Mouse (Mus musculus): Measurements from ENCODE around the gene 5330417H12Rik. TPM values are rescaled to one million over a fixed set of nuclear protein-coding genes. Genes with fewer than 3 reads are reported as not detected.

5330417H12Rik gene
- polyA plus RNA-seq, 1 experiment from 2014 or later, result not detected

GRCm38 (mm10) chr7:107574276-107574675 lies 50.7 kb downstream of the 5330417H12Rik start:
- no peak overlapping the region for H3K4me3 ChIP-seq (ENCODE audit: low read length)
- H3K36me3 ChIP-seq (ENCODE audit: insufficient read depth, low read length), result peaks cover 26% of the 10 kb centered on the region
- H3K4me1 ChIP-seq (ENCODE audit: insufficient read depth, low read length), result peaks cover 3% of the 10 kb centered on the region; the same call in 1 of the 2 replicates
- no peak overlapping the region for H3K27ac ChIP-seq (ENCODE audit: low read length)
- H3K4me2 ChIP-seq (replicated peaks; ENCODE audit: low read depth, low read length), result no peak overlapping the region
- H3K27me3 ChIP-seq (ENCODE audit: insufficient read depth, low read length), result no peaks in the 10 kb centered on the region
- ATAC-seq (ENCODE audit: low FRiP score, low TSS enrichment), result no peak
- no peak overlapping the region for H3K9ac ChIP-seq (replicated peaks; ENCODE audit: low read length)
- WGBS, result 65% methylated on average over 3 of the region's 3 CpGs
- peaks cover 4% of the 10 kb centered on the region; the same call in 1 of the 2 replicates for H3K9me3 ChIP-seq (ENCODE audit: low read length)

Other genes starting within 250 kb of the 5330417H12Rik start
- gene Olfml1, start 57.7 kb downstream of the 5330417H12Rik start, polyA plus RNA-seq (2015; fragmentation: Nextera tagmentation; extraction: Ambion mirVana), result 24.3 and 26.4 TPM in 2 replicates
- 6.4 and 7.1 TPM in 2 replicates for gene Ppfibp2, start 30.0 kb downstream of the 5330417H12Rik start, polyA plus RNA-seq (2015; fragmentation: Nextera tagmentation; extraction: Ambion mirVana)
- gene Cyb5r2, start 132.9 kb upstream of the 5330417H12Rik start, polyA plus RNA-seq (2015; fragmentation: Nextera tagmentation; extraction: Ambion mirVana), result 0.14 and 0.22 TPM in 2 replicates
- gene Ovch2, start 176.0 kb upstream of the 5330417H12Rik start, polyA plus RNA-seq (2015; fragmentation: Nextera tagmentation; extraction: Ambion mirVana), result not detected in 2 replicates
- gene Olfr467, start 187.1 kb upstream of the 5330417H12Rik start, polyA plus RNA-seq (2015; fragmentation: Nextera tagmentation; extraction: Ambion mirVana), result not detected in 2 replicates
- not detected in 2 replicates for gene Olfr469, start 200.4 kb upstream of the 5330417H12Rik start, polyA plus RNA-seq (2015; fragmentation: Nextera tagmentation; extraction: Ambion mirVana)
- gene Olfr470, start 222.3 kb upstream of the 5330417H12Rik start, polyA plus RNA-seq (2015; fragmentation: Nextera tagmentation; extraction: Ambion mirVana), result not detected in 2 replicates

Data from kidney, embryonic 16.5 days (tissue).